Mouse (Mus musculus): ENCODE results near the gene Ghdc. TPM values are rescaled to one million over a fixed set of nuclear protein-coding genes. Genes with fewer than 3 reads are reported as not detected.
A peak's percentile ranks its signal among the peaks of the same experiment; 100 is the strongest.

Ghdc gene
- polyA plus RNA-seq (2014; fragmentation: Nextera tagmentation; extraction: Ambion mirVana) = 3.3 and 3.8 TPM in 2 replicates

GRCm38 (mm10) chr11:100770646-100771408, at the start of gene Ghdc:
TSS of gene Ghdc (minus strand) at chr11:100770957.
- Histone ChIP-seq H3K9me3 (ENCODE audit: control insufficient read depth, low read depth, low read length) (no peaks in the 10 kb centered on the region), H3K4me3 (ENCODE audit: low read depth, low read length) (peak within 1 kb of the TSS; percentile 48), H3K4me1 (ENCODE audit: control insufficient read depth, insufficient read depth, low read length) (peaks cover 4% of the 10 kb centered on the region; the same call in 1 of the 2 replicates), H3K27me3 (ENCODE audit: control insufficient read depth, insufficient read depth, low read length) (no peaks in the 10 kb centered on the region), H3K9ac (replicated peaks; ENCODE audit: low read depth, low read length) (peak within 1 kb of the TSS; percentile 22; the same call in 1 of the 2 replicates), H3K36me3 (ENCODE audit: control insufficient read depth, insufficient read depth, low read length) (no peaks in the 10 kb centered on the region), H3K4me2 (replicated peaks; ENCODE audit: low read depth, low read length) (peak within 1 kb of the TSS; percentile 59), H3K27ac (ENCODE audit: low read length) (no peak within 1 kb of the TSS)
- ATAC-seq (ENCODE audit: insufficient number of reproducible peaks, insufficient read depth, low FRiP score, low read depth) = 0 out of 2 replicates have a peak, but pooled peaks have one; percentile 48
- WGBS = 17% methylated on average over 17 of the region's 17 CpGs

GRCm38 (mm10) chr11:100820047-100820446, 49.3 kb upstream of the Ghdc start:
- Histone ChIP-seq H3K4me2 (replicated peaks; ENCODE audit: low read depth, low read length) (no peak overlapping the region), H3K9ac (replicated peaks; ENCODE audit: low read depth, low read length) (no peak overlapping the region), H3K27me3 (ENCODE audit: control insufficient read depth, insufficient read depth, low read length) (no peaks in the 10 kb centered on the region), H3K9me3 (ENCODE audit: control insufficient read depth, low read depth, low read length) (no peaks in the 10 kb centered on the region), H3K27ac (ENCODE audit: low read length) (no peak overlapping the region), H3K4me1 (ENCODE audit: control insufficient read depth, insufficient read depth, low read length) (peaks cover 10% of the 10 kb centered on the region; the same call in 1 of the 2 replicates), H3K36me3 (ENCODE audit: control insufficient read depth, insufficient read depth, low read length) (no peaks in the 10 kb centered on the region), H3K4me3 (ENCODE audit: low read depth, low read length) (no peak overlapping the region)
- 89% methylated on average over 8 of the region's 8 CpGs for WGBS
- no peak for ATAC-seq (ENCODE audit: insufficient number of reproducible peaks, insufficient read depth, low FRiP score, low read depth)

GRCm38 (mm10) chr11:100819626-100820025, 48.9 kb upstream of the Ghdc start:
- no peak overlapping the region for H3K4me3 ChIP-seq (ENCODE audit: low read depth, low read length)
- H3K36me3 ChIP-seq (ENCODE audit: control insufficient read depth, insufficient read depth, low read length) = no peaks in the 10 kb centered on the region
- H3K27ac ChIP-seq (ENCODE audit: low read length) = no peak overlapping the region
- no peaks in the 10 kb centered on the region for H3K27me3 ChIP-seq (ENCODE audit: control insufficient read depth, insufficient read depth, low read length)
- WGBS = 87% methylated on average over 16 of the region's 16 CpGs
- no peak overlapping the region for H3K9ac ChIP-seq (replicated peaks; ENCODE audit: low read depth, low read length)
- H3K9me3 ChIP-seq (ENCODE audit: control insufficient read depth, low read depth, low read length) = no peaks in the 10 kb centered on the region
- H3K4me1 ChIP-seq (ENCODE audit: control insufficient read depth, insufficient read depth, low read length) = peaks cover 10% of the 10 kb centered on the region; the same call in 1 of the 2 replicates
- ATAC-seq (ENCODE audit: insufficient number of reproducible peaks, insufficient read depth, low FRiP score, low read depth) = no peak
- no peak overlapping the region for H3K4me2 ChIP-seq (replicated peaks; ENCODE audit: low read depth, low read length)

GRCm38 (mm10) chr11:100819048-100819447, 48.3 kb upstream of the Ghdc start:
- no peak overlapping the region for H3K9ac ChIP-seq (replicated peaks; ENCODE audit: low read depth, low read length)
- no peak overlapping the region for H3K27ac ChIP-seq (ENCODE audit: low read length)
- no peaks in the 10 kb centered on the region for H3K9me3 ChIP-seq (ENCODE audit: control insufficient read depth, low read depth, low read length)
- H3K27me3 ChIP-seq (ENCODE audit: control insufficient read depth, insufficient read depth, low read length) = no peaks in the 10 kb centered on the region
- H3K4me3 ChIP-seq (ENCODE audit: low read depth, low read length) = no peak overlapping the region
- ATAC-seq (ENCODE audit: insufficient number of reproducible peaks, insufficient read depth, low FRiP score, low read depth) = no peak
- H3K4me2 ChIP-seq (replicated peaks; ENCODE audit: low read depth, low read length) = no peak overlapping the region
- H3K4me1 ChIP-seq (ENCODE audit: control insufficient read depth, insufficient read depth, low read length) = peaks cover 10% of the 10 kb centered on the region; the same call in 1 of the 2 replicates
- WGBS = 79% methylated on average over 8 of the region's 8 CpGs
- H3K36me3 ChIP-seq (ENCODE audit: control insufficient read depth, insufficient read depth, low read length) = no peaks in the 10 kb centered on the region

- H3K27ac ChIP-seq (ENCODE audit: low read length) = no peak overlapping the region
- H3K9me3 ChIP-seq (ENCODE audit: control insufficient read depth, low read depth, low read length) = no peaks in the 10 kb centered on the region
- H3K27me3 ChIP-seq (ENCODE audit: control insufficient read depth, insufficient read depth, low read length) = no peaks in the 10 kb centered on the region
- H3K36me3 ChIP-seq (ENCODE audit: control insufficient read depth, insufficient read depth, low read length) = no peaks in the 10 kb centered on the region
- H3K4me3 ChIP-seq (ENCODE audit: low read depth, low read length) = no peak overlapping the region
- H3K4me2 ChIP-seq (replicated peaks; ENCODE audit: low read depth, low read length) = no peak overlapping the region
- peaks cover 10% of the 10 kb centered on the region; the same call in 1 of the 2 replicates for H3K4me1 ChIP-seq (ENCODE audit: control insufficient read depth, insufficient read depth, low read length)
- no peak overlapping the region for H3K9ac ChIP-seq (replicated peaks; ENCODE audit: low read depth, low read length)
- no peak for ATAC-seq (ENCODE audit: insufficient number of reproducible peaks, insufficient read depth, low FRiP score, low read depth)
- WGBS = 88% methylated on average over 15 of the region's 15 CpGs
Measured at GRCm38 (mm10) chr11:100818359-100819012, 47.7 kb upstream of the Ghdc start.

- no peaks in the 10 kb centered on the region for H3K27me3 ChIP-seq (ENCODE audit: control insufficient read depth, insufficient read depth, low read length)
- H3K4me3 ChIP-seq (ENCODE audit: low read depth, low read length) = no peak overlapping the region
- peaks cover 10% of the 10 kb centered on the region; the same call in 1 of the 2 replicates for H3K4me1 ChIP-seq (ENCODE audit: control insufficient read depth, insufficient read depth, low read length)
- 44% methylated on average over 9 of the region's 9 CpGs for WGBS
- ATAC-seq (ENCODE audit: insufficient number of reproducible peaks, insufficient read depth, low FRiP score, low read depth) = no peak
- H3K27ac ChIP-seq (ENCODE audit: low read length) = no peak overlapping the region
- no peak overlapping the region for H3K9ac ChIP-seq (replicated peaks; ENCODE audit: low read depth, low read length)
- H3K4me2 ChIP-seq (replicated peaks; ENCODE audit: low read depth, low read length) = no peak overlapping the region
- no peaks in the 10 kb centered on the region for H3K9me3 ChIP-seq (ENCODE audit: control insufficient read depth, low read depth, low read length)
- no peaks in the 10 kb centered on the region for H3K36me3 ChIP-seq (ENCODE audit: control insufficient read depth, insufficient read depth, low read length)
Measured at GRCm38 (mm10) chr11:100817311-100817710, 46.6 kb upstream of the Ghdc start.

GRCm38 (mm10) chr11:100816801-100817200, 46.0 kb upstream of the Ghdc start:
- 53% methylated on average over 4 of the region's 4 CpGs for WGBS
- H3K4me1 ChIP-seq (ENCODE audit: control insufficient read depth, insufficient read depth, low read length) = peaks cover 10% of the 10 kb centered on the region; the same call in 1 of the 2 replicates
- no peaks in the 10 kb centered on the region for H3K9me3 ChIP-seq (ENCODE audit: control insufficient read depth, low read depth, low read length)
- H3K9ac ChIP-seq (replicated peaks; ENCODE audit: low read depth, low read length) = no peak overlapping the region
- H3K27ac ChIP-seq (ENCODE audit: low read length) = no peak overlapping the region
- H3K4me2 ChIP-seq (replicated peaks; ENCODE audit: low read depth, low read length) = no peak overlapping the region
- H3K4me3 ChIP-seq (ENCODE audit: low read depth, low read length) = no peak overlapping the region
- no peaks in the 10 kb centered on the region for H3K27me3 ChIP-seq (ENCODE audit: control insufficient read depth, insufficient read depth, low read length)
- no peaks in the 10 kb centered on the region for H3K36me3 ChIP-seq (ENCODE audit: control insufficient read depth, insufficient read depth, low read length)
- ATAC-seq (ENCODE audit: insufficient number of reproducible peaks, insufficient read depth, low FRiP score, low read depth) = no peak

GRCm38 (mm10) chr11:100816342-100816741, 45.6 kb upstream of the Ghdc start:
- 44% methylated on average over 3 of the region's 3 CpGs for WGBS
- H3K27me3 ChIP-seq (ENCODE audit: control insufficient read depth, insufficient read depth, low read length) = no peaks in the 10 kb centered on the region
- H3K9me3 ChIP-seq (ENCODE audit: control insufficient read depth, low read depth, low read length) = no peaks in the 10 kb centered on the region
- H3K36me3 ChIP-seq (ENCODE audit: control insufficient read depth, insufficient read depth, low read length) = no peaks in the 10 kb centered on the region
- peaks cover 10% of the 10 kb centered on the region; the same call in 1 of the 2 replicates for H3K4me1 ChIP-seq (ENCODE audit: control insufficient read depth, insufficient read depth, low read length)
- no peak overlapping the region for H3K27ac ChIP-seq (ENCODE audit: low read length)
- H3K4me2 ChIP-seq (replicated peaks; ENCODE audit: low read depth, low read length) = no peak overlapping the region
- no peak overlapping the region for H3K4me3 ChIP-seq (ENCODE audit: low read depth, low read length)
- no peak overlapping the region for H3K9ac ChIP-seq (replicated peaks; ENCODE audit: low read depth, low read length)
- ATAC-seq (ENCODE audit: insufficient number of reproducible peaks, insufficient read depth, low FRiP score, low read depth) = no peak

Measured in stomach, embryonic 14.5 days (tissue).